Mouse (Mus musculus): ENCODE data around the gene Them7.

The Them7 gene

DNA sequence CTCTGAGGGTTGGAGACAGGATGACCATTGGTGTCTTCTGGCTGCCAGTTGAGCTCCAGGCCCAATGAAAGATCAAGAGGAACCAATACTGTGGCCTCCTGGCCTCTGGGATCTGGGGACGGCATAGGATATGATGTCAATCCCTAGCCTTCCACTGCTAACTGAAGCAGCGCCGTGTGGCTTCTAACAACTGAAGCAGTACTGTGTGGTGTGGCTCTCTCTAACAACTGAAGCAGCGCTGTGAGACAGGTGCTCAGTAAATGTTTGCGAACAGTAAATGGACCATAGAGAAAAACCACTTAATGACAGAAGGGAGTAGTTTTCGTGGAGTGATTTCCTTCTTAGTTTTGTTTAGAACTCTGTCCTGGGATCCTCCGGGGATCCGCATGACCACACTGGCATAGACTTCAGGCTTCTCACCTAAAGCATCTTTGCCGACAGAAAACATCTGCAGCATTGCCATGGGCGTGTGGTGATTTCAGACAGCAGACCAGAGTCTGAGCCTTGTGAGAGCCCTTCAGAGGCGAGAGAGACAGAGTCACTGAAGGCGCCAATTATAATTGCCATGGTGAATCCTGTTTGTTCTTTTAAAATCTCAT lies 194.6 kb downstream of the Them7 start:
- DNase-seq = no peak

DNA sequence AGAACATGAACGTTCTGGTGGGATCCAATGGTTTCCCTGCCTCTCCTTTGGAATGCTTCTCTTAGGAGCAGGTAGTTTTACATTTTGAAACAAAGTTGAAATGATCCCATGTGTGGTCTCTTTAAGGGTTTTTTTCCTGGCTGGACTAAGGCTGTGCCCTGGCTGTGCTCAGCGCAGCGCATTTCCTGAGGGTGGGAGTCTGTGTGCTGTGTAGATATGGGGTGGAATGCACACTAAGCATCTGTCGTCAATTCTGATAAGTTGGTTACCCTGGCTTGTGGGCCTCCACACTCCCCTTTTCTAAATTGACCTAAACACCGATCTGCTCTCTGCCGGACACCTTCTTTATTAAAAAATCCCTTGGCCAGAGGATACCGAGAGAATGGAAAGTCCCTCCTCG lies 203.3 kb downstream of the Them7 start:
- no peak for DNase-seq

DNA sequence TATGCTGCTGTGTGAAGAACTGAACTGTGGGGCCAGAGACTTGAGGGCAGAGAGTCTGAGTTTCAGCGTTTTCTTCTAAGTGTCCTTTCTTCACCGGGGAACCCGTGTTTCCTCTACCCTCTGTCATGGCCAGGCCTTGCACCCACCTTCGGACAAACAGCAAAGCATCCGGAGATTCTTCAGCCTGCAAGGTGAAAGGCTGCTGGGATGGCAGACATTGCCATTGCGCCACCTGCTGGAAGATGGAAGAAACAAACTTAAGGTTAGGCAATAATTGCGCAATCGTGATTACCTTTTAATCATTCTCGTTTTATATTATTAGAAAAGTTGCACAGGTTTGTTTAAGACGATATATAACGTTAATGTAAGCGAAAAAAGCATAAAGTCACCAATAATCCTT lies 203.9 kb downstream of the Them7 start:
- DNase-seq = peak; percentile 21

DNA sequence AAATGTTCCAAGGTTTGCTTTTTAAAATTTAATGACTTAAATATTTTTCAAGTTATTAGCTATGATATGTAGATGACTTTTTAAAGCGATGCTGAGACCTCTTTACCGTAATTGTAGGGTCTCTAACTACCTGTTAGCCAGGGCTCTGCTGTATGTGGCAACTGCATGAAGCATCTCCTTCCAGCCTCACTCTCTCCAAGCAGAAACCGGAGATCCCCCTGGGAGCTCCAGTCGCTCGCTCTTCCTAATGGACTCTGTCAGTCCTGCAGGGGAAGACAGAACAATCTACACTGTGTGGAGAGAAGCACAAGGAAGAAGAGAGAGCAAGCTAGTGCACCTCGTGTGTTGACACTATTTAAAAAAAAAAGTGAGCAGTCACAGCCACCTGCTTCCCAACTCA lies 204.3 kb downstream of the Them7 start:
- no peak for DNase-seq

Data from kidney, adult 11 months (tissue).